Mouse (Mus musculus): ENCODE data around the gene Tdp1. TPM values are rescaled to one million over a fixed set of nuclear protein-coding genes. Genes with fewer than 3 reads are reported as not detected.
"Not testable (repeated sequence)": the region's sequence is repeated elsewhere in the genome, so short reads cannot be mapped to it uniquely, and the experiment has no call there.

Gene Tdp1
- total RNA-seq, 2 experiments from 2014 or later: 19.5 to 29.9 TPM

GRCm38 (mm10) chr12:99939179-99939578 lies 54.9 kb downstream of the Tdp1 start:
- intact Hi-C loops (cut with DNase I): no loop called here
- no peak for DNase-seq (ENCODE audit: low spot score in 2 of 2)

DNA sequence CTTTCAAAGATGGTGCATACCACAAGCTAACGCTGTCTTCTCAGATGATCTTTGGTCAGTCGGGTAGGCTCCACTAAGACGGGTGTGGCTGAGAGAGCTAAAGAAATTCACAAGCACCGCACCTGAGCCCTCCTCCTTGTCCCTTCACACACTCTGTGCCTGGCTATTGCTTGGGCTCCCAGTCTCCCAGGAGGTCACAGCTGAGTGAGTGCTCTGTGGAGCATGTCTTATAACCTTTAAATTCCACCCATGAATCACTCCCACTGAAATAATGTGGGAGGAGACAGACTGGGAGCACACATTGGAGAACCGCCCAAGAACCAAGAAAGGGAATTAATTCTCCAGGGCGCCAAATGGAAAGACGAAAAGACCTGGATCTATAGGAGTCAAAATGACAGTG lies 56.4 kb downstream of the Tdp1 start:
- intact Hi-C loops (cut with DNase I): no loop called here

DNA sequence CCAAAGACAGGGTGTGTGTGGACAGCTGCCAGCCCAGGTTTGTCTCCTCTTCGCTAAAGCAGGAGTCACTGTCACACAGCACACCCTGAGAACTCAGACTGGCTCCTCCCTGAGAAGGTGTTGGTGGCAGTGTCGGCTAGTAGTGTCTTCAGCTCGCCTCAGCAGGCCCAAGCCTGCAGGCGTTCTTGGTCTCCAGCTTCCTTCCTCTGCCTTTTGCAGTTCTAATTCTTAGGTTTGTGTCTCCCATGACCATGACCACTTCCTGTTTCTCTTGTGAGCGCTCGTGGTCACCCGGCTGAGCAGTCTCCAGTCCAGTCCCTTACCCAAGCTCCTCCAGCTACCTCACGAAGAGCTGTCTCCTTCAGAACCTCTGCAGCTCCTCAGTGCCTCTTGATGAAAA lies 58.1 kb downstream of the Tdp1 start:
- DNase-seq (ENCODE audit: low spot score in 2 of 2): no peak
- intact Hi-C loops (cut with DNase I): no loop called here

More for the DNA sequence above, 56.4 kb downstream of the Tdp1 start:
- no peak for DNase-seq (ENCODE audit: low spot score in 2 of 2)

- intact Hi-C loops (cut with DNase I): loop anchor here (1.0 kb wide), 1 partner anchor 153 kb away; no protein-coding TSS in a partner anchor
- DNase-seq (ENCODE audit: low spot score in 2 of 2): peak in 1 of 2 experiments; percentile 60
Observed at GRCm38 (mm10) chr12:99952928-99953327, 68.6 kb downstream of the Tdp1 start.

DNA sequence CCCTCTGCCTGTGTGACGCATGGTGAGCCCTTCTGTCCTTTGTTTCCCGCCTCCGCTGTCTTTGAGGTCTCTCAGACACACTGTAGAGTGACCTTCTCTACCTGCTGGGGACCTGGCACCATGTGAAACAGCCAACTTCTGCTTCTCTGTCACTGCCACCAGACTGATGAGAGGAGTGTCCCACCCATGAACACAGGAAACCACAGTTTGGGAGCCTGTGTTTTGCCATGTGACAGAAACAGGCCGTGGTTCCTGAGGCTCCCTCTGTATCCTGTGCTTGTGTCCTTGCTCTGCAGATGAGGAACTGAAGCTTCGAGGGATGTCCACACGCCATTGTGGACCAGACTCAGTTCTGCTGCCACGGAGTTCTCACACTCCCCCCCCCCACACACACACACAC lies 72.1 kb downstream of the Tdp1 start:
- intact Hi-C loops (cut with DNase I): no loop called here

DNA sequence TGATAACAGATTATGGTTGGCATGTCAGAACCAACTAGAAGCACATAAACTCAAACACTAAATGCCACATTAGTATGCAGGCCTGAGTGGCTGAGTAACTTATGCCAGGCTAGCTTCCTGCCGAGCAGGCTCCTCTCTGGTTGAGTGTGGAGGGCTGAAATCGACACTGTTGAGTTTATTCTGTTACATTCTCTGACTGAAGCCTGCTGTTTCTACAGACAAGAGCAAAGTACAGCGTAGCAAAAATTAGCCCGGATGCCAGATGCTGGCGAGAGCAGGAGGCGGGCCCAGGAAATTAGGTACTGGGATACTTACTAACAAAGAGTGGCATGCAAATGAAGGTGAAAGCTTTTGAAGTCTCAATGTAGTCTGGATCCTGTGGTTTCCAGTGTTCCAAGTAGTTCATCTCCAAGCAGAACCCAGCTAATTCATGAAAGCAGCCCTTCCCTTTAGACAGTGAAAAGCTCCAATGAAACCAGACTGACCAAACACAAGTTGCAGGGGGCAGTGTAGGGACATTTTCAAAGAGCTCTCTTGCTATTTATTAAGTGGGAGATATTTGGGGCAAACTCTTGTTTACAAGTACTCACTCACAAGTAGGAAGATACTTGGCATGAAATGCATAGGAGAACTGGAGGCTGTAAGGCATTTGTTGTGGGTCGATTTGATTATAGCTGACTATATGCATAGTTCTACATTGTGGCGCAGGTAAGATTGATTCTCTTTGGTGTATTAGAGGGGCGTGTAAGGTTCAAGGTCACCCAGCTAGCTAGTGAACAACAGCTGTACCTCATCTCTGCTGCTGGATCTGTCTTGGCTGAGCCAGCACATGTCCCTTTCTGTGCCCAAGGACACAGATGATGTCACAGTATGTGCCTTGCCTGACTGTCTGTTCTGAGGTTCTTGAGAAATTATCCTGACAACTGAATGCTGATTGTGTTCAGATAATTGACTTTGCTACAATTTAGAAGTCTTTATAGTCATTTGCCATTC lies 74.0 kb downstream of the Tdp1 start:
- DNase-seq (ENCODE audit: low spot score in 2 of 2): peak in 1 of 2 experiments; percentile 33
- intact Hi-C loops (cut with DNase I): no loop called here

More for the DNA sequence above, 72.1 kb downstream of the Tdp1 start:
- DNase-seq (ENCODE audit: low spot score in 2 of 2): no peak

GRCm38 (mm10) chr12:99959291-99959690 lies 75.0 kb downstream of the Tdp1 start:
- no peak for DNase-seq (ENCODE audit: low spot score in 2 of 2)
- intact Hi-C loops (cut with DNase I): no loop called here

DNA sequence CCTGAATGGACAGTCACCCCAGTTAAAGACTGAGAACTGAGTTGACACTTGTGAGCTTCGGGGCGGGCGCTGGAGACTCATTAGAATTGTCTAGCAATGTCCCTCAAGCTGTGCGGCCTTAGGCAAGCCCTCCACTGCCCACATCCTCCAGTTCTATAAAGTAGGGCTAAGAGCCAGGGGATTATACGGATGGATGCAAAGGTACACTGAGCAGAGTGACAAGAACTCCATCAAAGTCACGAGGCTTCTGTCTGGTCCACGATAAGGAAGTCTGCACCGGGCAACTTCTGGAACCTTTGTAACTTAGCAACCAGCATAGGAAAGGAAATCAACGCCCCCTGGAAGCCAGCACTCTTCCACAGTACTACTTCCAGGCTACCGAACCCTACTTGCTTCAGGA lies 75.6 kb downstream of the Tdp1 start:
- intact Hi-C loops (cut with DNase I): no loop called here
- no peak for DNase-seq (ENCODE audit: low spot score in 2 of 2)

GRCm38 (mm10) chr12:99960675-99961074 lies 76.4 kb downstream of the Tdp1 start:
- no peak for DNase-seq (ENCODE audit: low spot score in 2 of 2)
- intact Hi-C loops (cut with DNase I): no loop called here

- intact Hi-C loops (cut with DNase I): loop anchor here (2.0 kb wide), 1 partner anchor 62 kb away; no protein-coding TSS in a partner anchor
- DNase-seq (ENCODE audit: low spot score in 2 of 2): peak; percentile 74 to 75
Observed at GRCm38 (mm10) chr12:99964301-99965202, 80.2 kb downstream of the Tdp1 start, which contains the start of gene Kcnk13. Kcnk13 (plus strand) TSS chr12:99964499.

DNA sequence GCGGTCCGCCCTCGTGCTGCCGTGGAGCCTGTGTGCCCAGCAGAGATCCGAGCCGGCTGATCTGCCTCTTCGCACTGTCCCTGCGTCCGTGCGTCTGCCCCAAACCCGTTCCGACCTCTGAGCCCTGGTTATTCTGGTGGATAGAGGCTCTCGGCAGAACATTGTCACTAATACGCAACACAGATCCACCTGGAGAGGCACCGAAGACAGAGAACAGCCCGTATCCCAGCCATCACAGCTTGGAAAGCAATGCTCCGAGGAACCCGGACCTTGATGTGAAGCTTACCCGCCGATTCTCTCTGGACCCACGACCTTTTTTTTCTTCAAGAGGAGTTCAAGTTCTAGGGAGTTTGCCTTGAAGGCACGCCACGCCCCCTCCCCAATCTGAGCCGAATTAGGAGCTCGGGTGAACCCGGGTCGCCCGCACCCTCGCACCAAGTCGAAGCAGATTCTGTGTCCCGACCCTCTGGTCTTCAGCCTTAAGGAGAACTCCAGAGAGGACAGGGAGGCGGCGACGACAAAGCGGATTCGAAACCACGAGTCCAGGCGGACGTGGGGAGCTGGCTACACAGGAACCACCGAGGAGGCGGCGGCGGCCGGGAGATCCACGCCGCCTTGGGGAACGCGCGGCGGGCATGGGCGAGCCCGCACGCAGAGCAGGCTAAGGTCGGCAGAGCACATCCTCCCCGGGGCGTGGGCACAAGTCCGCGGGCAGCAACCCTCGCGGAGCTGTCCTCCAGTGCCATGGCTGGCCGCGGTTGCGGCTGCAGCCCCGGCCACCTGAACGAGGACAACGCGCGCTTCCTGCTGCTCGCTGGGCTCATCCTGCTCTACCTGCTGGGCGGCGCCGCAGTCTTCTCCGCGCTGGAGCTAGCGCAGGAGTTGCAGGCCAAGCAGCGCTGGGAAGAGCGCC lies 81.1 kb downstream of the Tdp1 start:
- intact Hi-C loops (cut with DNase I): loop anchor here (2.0 kb wide), 2 partner anchors 63 to 139 kb away; no protein-coding TSS in a partner anchor
- peak; percentile 41 to 55 for DNase-seq (ENCODE audit: low spot score in 2 of 2)

GRCm38 (mm10) chr12:99966116-99966770 lies 81.9 kb downstream of the Tdp1 start:
- intact Hi-C loops (cut with DNase I): loop anchor here (2.0 kb wide), 1 partner anchor 139 kb away; no protein-coding TSS in a partner anchor
- DNase-seq (ENCODE audit: low spot score in 2 of 2): no peak

- intact Hi-C loops (cut with DNase I): loop anchor here (2.0 kb wide), 1 partner anchor 138 kb away; no protein-coding TSS in a partner anchor
- DNase-seq (ENCODE audit: low spot score in 2 of 2): no peak
Observed at GRCm38 (mm10) chr12:99966881-99967363, 82.6 kb downstream of the Tdp1 start.

GRCm38 (mm10) chr12:99969906-99970305 lies 85.6 kb downstream of the Tdp1 start:
- DNase-seq (ENCODE audit: low spot score in 2 of 2): no peak
- intact Hi-C loops (cut with DNase I): no loop called here

- DNase-seq (ENCODE audit: low spot score in 2 of 2); intact Hi-C loops (cut with DNase I): not testable (repeated sequence)
Observed at GRCm38 (mm10) chr12:99971205-99971894, 87.0 kb downstream of the Tdp1 start.

DNA sequence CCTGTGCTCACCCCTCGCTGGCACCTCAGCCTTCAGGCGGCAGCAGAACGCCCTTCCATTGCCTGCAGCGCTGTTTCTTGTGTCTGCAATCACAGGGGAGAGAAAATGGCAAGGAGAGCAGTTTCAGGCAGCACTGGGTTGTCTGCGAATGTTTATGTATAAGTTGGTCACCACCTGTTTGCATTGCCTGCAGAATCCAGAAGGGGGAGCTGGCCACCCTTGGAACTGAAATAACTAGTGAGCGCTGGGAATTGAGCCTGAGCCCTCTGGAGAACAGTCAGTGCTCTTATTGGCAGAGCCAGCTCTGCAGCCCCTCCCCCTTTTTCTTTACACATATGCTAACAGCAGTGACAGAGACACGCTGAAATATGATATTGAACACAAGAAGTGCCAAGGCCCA lies 88.5 kb downstream of the Tdp1 start:
- DNase-seq (ENCODE audit: low spot score in 2 of 2): no peak
- intact Hi-C loops (cut with DNase I): no loop called here

- DNase-seq (ENCODE audit: low spot score in 2 of 2): no peak
- intact Hi-C loops (cut with DNase I): no loop called here
Observed at GRCm38 (mm10) chr12:99973659-99974058, 89.3 kb downstream of the Tdp1 start.

All from left cerebral cortex, postnatal 36 days (tissue).